Mouse (Mus musculus) adrenal gland (tissue): Measurements from ENCODE around the gene Tanc2.

Experiments
- intact Hi-C: fragments of 180-260 bp; cut with DNase I; formaldehyde crosslinking; loops from one replicate; pipeline ENCODE4 v1.15.1; 2025

Gene Tanc2

GRCm38 (mm10) chr11:105951601-105952044 lies 361.8 kb downstream of the Tanc2 start:
- intact Hi-C loops, result no loop called here

- intact Hi-C loops, result no loop called here
Observed at GRCm38 (mm10) chr11:105952111-105952510, 362.3 kb downstream of the Tanc2 start.

GRCm38 (mm10) chr11:105952911-105953386 lies 363.2 kb downstream of the Tanc2 start, which contains the start of gene Cyb561:
Gene Cyb561, minus strand, starts transcription at chr11:105953336.
- intact Hi-C loops, result no loop called here

GRCm38 (mm10) chr11:105953402-105953801 lies 363.6 kb downstream of the Tanc2 start:
- intact Hi-C loops, result no loop called here

- intact Hi-C loops, result no loop called here
Observed at GRCm38 (mm10) chr11:105955815-105956430, 366.1 kb downstream of the Tanc2 start.

- intact Hi-C loops, result no loop called here
Observed at GRCm38 (mm10) chr11:105957501-105957900, 367.7 kb downstream of the Tanc2 start.

GRCm38 (mm10) chr11:105958566-105958965 lies 368.8 kb downstream of the Tanc2 start:
- intact Hi-C loops, result no loop called here

GRCm38 (mm10) chr11:105959355-105959754 lies 369.6 kb downstream of the Tanc2 start:
- intact Hi-C loops, result no loop called here

- intact Hi-C loops, result no loop called here
Observed at GRCm38 (mm10) chr11:105964691-105965090, 374.9 kb downstream of the Tanc2 start.

GRCm38 (mm10) chr11:105966288-105966687 lies 376.5 kb downstream of the Tanc2 start:
- intact Hi-C loops, result no loop called here

GRCm38 (mm10) chr11:105967741-105968574 lies 378.2 kb downstream of the Tanc2 start, which contains the start of gene Ace:
Gene Ace, plus strand, starts transcription at chr11:105967945.
- intact Hi-C loops, result loop anchor here (2.0 kb wide), 1 partner anchor 41 kb away; no protein-coding TSS in a partner anchor

GRCm38 (mm10) chr11:105968948-105969347 lies 379.2 kb downstream of the Tanc2 start:
- intact Hi-C loops, result loop anchor here (2.0 kb wide), 1 partner anchor 42 kb away; no protein-coding TSS in a partner anchor

- intact Hi-C loops, result loop anchor here (2.0 kb wide), 1 partner anchor 43 kb away; no protein-coding TSS in a partner anchor
Observed at GRCm38 (mm10) chr11:105969516-105969915, 379.7 kb downstream of the Tanc2 start.

- intact Hi-C loops, result no loop called here
Observed at GRCm38 (mm10) chr11:105974593-105974992, 384.8 kb downstream of the Tanc2 start.

GRCm38 (mm10) chr11:105975050-105975449 lies 385.3 kb downstream of the Tanc2 start:
- intact Hi-C loops, result no loop called here

GRCm38 (mm10) chr11:105975636-105976035 lies 385.9 kb downstream of the Tanc2 start:
- intact Hi-C loops, result no loop called here

- intact Hi-C loops, result no loop called here
Observed at GRCm38 (mm10) chr11:105978232-105978631, 388.4 kb downstream of the Tanc2 start.

- intact Hi-C loops, result no loop called here
Observed at GRCm38 (mm10) chr11:105978634-105979033, 388.8 kb downstream of the Tanc2 start.
